Mouse (Mus musculus) MEL (cell line): ENCODE data around the gene Clk2. TPM values are rescaled to one million over a fixed set of nuclear protein-coding genes. Genes with fewer than 3 reads are reported as not detected.
A peak's percentile ranks its signal among the peaks of the same experiment; 100 is the strongest.

ENCODE experiments used
- DNase-seq: peaks from one replicate; pipeline ENCODE4 v3.0.0; 2011; ENCODE audit warnings: low read depth, low spot score
- H3K27ac ChIP-seq: 2 replicates; pipeline ENCODE4 v1.5.1; 2012; ENCODE audit warnings: low read depth, mild to moderate bottlenecking, control low read depth, low read length, moderate library complexity; ENCODE audit not compliant: control insufficient read depth
- H3K27me3 ChIP-seq, 2 experiments: fragments of 150-350 bp in 1 of 2; sonication (generic) in 1 of 2; 2 replicates each; pipeline ENCODE4 v1.6.1; 2012; ENCODE audit warnings: low read length in 2 of 2, mild to moderate bottlenecking in 2 of 2, improper control_type of control experiment in 1 of 2, moderate library complexity in 1 of 2; ENCODE audit not compliant: insufficient read depth in 2 of 2, control insufficient read depth in 1 of 2
- H3K36me3 ChIP-seq, 2 experiments: 2 replicates each; pipeline ENCODE4 v1.6.1; 2012 to 2014; ENCODE audit warnings: low read length in 2 of 2, improper control_type of control experiment in 1 of 2, inconsistent platforms in 1 of 2, mild to moderate bottlenecking in 1 of 2; ENCODE audit not compliant: insufficient read depth in 2 of 2, control insufficient read depth in 1 of 2
- H3K4me1 ChIP-seq, 2 experiments: fragments of 150-350 bp in 1 of 2; sonication (generic) in 1 of 2; 2 replicates each; pipeline ENCODE4 v1.6.1; 2012; ENCODE audit warnings: low read length in 2 of 2, improper control_type of control experiment in 1 of 2, mild to moderate bottlenecking in 1 of 2; ENCODE audit not compliant: insufficient read depth in 2 of 2, control insufficient read depth in 1 of 2
- H3K4me3 ChIP-seq, 2 experiments: fragments of 150-350 bp in 1 of 2; sonication (generic) in 1 of 2; 2 replicates each; pipeline ENCODE4 v1.5.1; 2012; ENCODE audit warnings: low read depth in 2 of 2, low read length in 2 of 2, mild to moderate bottlenecking in 2 of 2, moderate library complexity in 2 of 2, control low read depth in 1 of 2, improper control_type of control experiment in 1 of 2; ENCODE audit not compliant: control insufficient read depth in 1 of 2, insufficient read depth in 1 of 2
- H3K79me2 ChIP-seq: 2 replicates; pipeline ENCODE4 v1.6.1; 2012; ENCODE audit warnings: mild to moderate bottlenecking, low read length, moderate library complexity; ENCODE audit not compliant: control insufficient read depth, poor library complexity, insufficient read depth
- H3K9ac ChIP-seq: 2 replicates; pipeline ENCODE4 v1.6.1; 2012; ENCODE audit warnings: low read depth, mild to moderate bottlenecking, control low read depth, low read length, moderate library complexity; ENCODE audit not compliant: control insufficient read depth, poor library complexity, severe bottlenecking
- H3K9me3 ChIP-seq: fragments of 150-350 bp; sonication (generic); replicated peaks from 2 replicates; pipeline ENCODE4 v1.6.1; 2012; ENCODE audit warnings: mild to moderate bottlenecking, low read length, improper control_type of control experiment, moderate library complexity; ENCODE audit not compliant: insufficient read depth
- CHD1 ChIP-seq: IDR thresholded peaks from 2 replicates; pipeline ENCODE4 v1.6.1; 2012; ENCODE audit warnings: low read depth, mild to moderate bottlenecking, inconsistent platforms, low read length, improper control_type of control experiment
- CTCF ChIP-seq, 3 experiments: IDR thresholded peaks in 2 of 3; conservative IDR thresholded peaks in 1 of 3; 2 replicates each; pipeline ENCODE4 v1.5.1; 2011 to 2012; ENCODE audit warnings: low read length in 3 of 3, low read depth in 2 of 3, mild to moderate bottlenecking in 2 of 3, improper control_type of control experiment in 1 of 3, inconsistent platforms in 1 of 3, mixed read lengths in 1 of 3, moderate library complexity in 1 of 3; ENCODE audit not compliant: control insufficient read depth in 1 of 3, insufficient read depth in 1 of 3, poor library complexity in 1 of 3, severe bottlenecking in 1 of 3
- E2F4 ChIP-seq: IDR thresholded peaks from 2 replicates; pipeline ENCODE4 v1.6.1; 2011; ENCODE audit warnings: low read depth, low read length, improper control_type of control experiment, borderline replicate concordance
- ELF1 ChIP-seq: IDR thresholded peaks from 2 replicates; pipeline ENCODE4 v1.6.1; 2014; ENCODE audit warnings: low read depth, mild to moderate bottlenecking, inconsistent platforms, low read length, improper control_type of control experiment, moderate library complexity
- EP300 ChIP-seq, 2 experiments: IDR thresholded peaks; 2 replicates each; pipeline ENCODE4 v1.6.1; 2011; ENCODE audit warnings: improper control_type of control experiment in 2 of 2, low read length in 2 of 2, low read depth in 1 of 2, mild to moderate bottlenecking in 1 of 2
- ETS1 ChIP-seq: IDR thresholded peaks from 2 replicates; pipeline ENCODE4 v1.6.1; 2012; ENCODE audit warnings: low read depth, mild to moderate bottlenecking, inconsistent platforms, low read length, improper control_type of control experiment, moderate library complexity
- GABPA ChIP-seq: IDR thresholded peaks from 2 replicates; pipeline ENCODE4 v1.6.1; 2012; ENCODE audit warnings: low read depth, mild to moderate bottlenecking, inconsistent platforms, low read length, improper control_type of control experiment, moderate library complexity
- HCFC1 ChIP-seq: IDR thresholded peaks from 2 replicates; pipeline ENCODE4 v1.6.1; 2012; ENCODE audit warnings: low read depth, mild to moderate bottlenecking, inconsistent platforms, low read length, improper control_type of control experiment, moderate library complexity
- JUND ChIP-seq: IDR thresholded peaks from 2 replicates; pipeline ENCODE4 v1.6.1; 2011; ENCODE audit warnings: low read depth, mild to moderate bottlenecking, improper control_type of control experiment, low read length
- KAT2A ChIP-seq: conservative IDR thresholded peaks from 2 replicates; pipeline ENCODE4 v1.6.1; 2012; ENCODE audit warnings: low read depth, low read length, improper control_type of control experiment, inconsistent platforms
- MAFK ChIP-seq: IDR thresholded peaks from 2 replicates; pipeline ENCODE4 v1.6.1; 2011; ENCODE audit warnings: low read depth, mild to moderate bottlenecking, low read length, improper control_type of control experiment, borderline replicate concordance
- MAX ChIP-seq: IDR thresholded peaks from 2 replicates; pipeline ENCODE4 v1.6.1; 2011; ENCODE audit warnings: low read length, improper control_type of control experiment
- MAZ ChIP-seq: IDR thresholded peaks from 2 replicates; pipeline ENCODE4 v1.6.1; 2012; ENCODE audit warnings: low read depth, mild to moderate bottlenecking, inconsistent platforms, low read length, improper control_type of control experiment
- MEF2A ChIP-seq: IDR thresholded peaks from 2 replicates; pipeline ENCODE4 v1.6.1; 2014; ENCODE audit warnings: low read depth, mild to moderate bottlenecking, inconsistent platforms, low read length, improper control_type of control experiment; ENCODE audit not compliant: poor library complexity, insufficient replicate concordance, severe bottlenecking; ENCODE audit errors: extremely low read depth
- MXI1 ChIP-seq: IDR thresholded peaks from 2 replicates; pipeline ENCODE4 v1.6.1; 2011; ENCODE audit warnings: mild to moderate bottlenecking, low read depth, low read length, improper control_type of control experiment
- MYB ChIP-seq: IDR thresholded peaks from 2 replicates; pipeline ENCODE4 v1.6.1; 2011; ENCODE audit warnings: mild to moderate bottlenecking, low read depth, low read length, improper control_type of control experiment
- NELFE ChIP-seq: IDR thresholded peaks from 2 replicates; pipeline ENCODE4 v1.6.1; 2011; ENCODE audit warnings: low read depth, low read length, improper control_type of control experiment
- NRF1 ChIP-seq: IDR thresholded peaks from 2 replicates; pipeline ENCODE4 v1.6.1; 2014; ENCODE audit warnings: low read depth, mild to moderate bottlenecking, inconsistent platforms, low read length, improper control_type of control experiment, moderate library complexity; ENCODE audit not compliant: poor library complexity, insufficient read depth, severe bottlenecking
- POLR2A ChIP-seq, 2 experiments: IDR thresholded peaks; 2 replicates each; pipeline ENCODE4 v1.6.1; 2011 to 2012; ENCODE audit warnings: low read length in 2 of 2, mild to moderate bottlenecking in 2 of 2, control low read depth in 1 of 2, improper control_type of control experiment in 1 of 2, low read depth in 1 of 2, moderate library complexity in 1 of 2; ENCODE audit not compliant: control insufficient read depth in 1 of 2, insufficient read depth in 1 of 2, poor library complexity in 1 of 2
- POLR2AphosphoS2 ChIP-seq: IDR thresholded peaks from 2 replicates; pipeline ENCODE4 v1.6.1; 2011; ENCODE audit warnings: low read length, improper control_type of control experiment
- POLR2AphosphoS5 ChIP-seq: IDR thresholded peaks from 2 replicates; pipeline ENCODE4 v1.6.1; 2012; ENCODE audit warnings: low read depth, borderline replicate concordance, mild to moderate bottlenecking, inconsistent platforms, low read length, moderate library complexity, mixed read lengths
- RAD21 ChIP-seq: IDR thresholded peaks from 2 replicates; pipeline ENCODE4 v1.6.1; 2011; ENCODE audit warnings: mild to moderate bottlenecking, low read depth, low read length, improper control_type of control experiment
- RCOR1 ChIP-seq: IDR thresholded peaks from 2 replicates; pipeline ENCODE4 v1.6.1; 2012; ENCODE audit warnings: low read depth, mild to moderate bottlenecking, inconsistent platforms, low read length, improper control_type of control experiment
- SMC3 ChIP-seq: IDR thresholded peaks from 2 replicates; pipeline ENCODE4 v1.6.1; 2011; ENCODE audit warnings: low read depth, low read length, improper control_type of control experiment
- TAL1 ChIP-seq: IDR thresholded peaks from 2 replicates; pipeline ENCODE4 v1.6.1; 2012; ENCODE audit warnings: mild to moderate bottlenecking, inconsistent platforms, low read length, moderate library complexity, mixed read lengths
- TBP ChIP-seq: IDR thresholded peaks from 2 replicates; pipeline ENCODE4 v1.8.0; 2011; ENCODE audit warnings: low read depth, low read length, improper control_type of control experiment
- UBTF ChIP-seq: IDR thresholded peaks from 2 replicates; pipeline ENCODE4 v1.6.1; 2012; ENCODE audit warnings: low read depth, mild to moderate bottlenecking, inconsistent platforms, low read length, improper control_type of control experiment, moderate library complexity, borderline replicate concordance; ENCODE audit not compliant: insufficient read depth
- USF1 ChIP-seq: IDR thresholded peaks from 2 replicates; pipeline ENCODE4 v1.6.1; 2014; ENCODE audit warnings: low read depth, mild to moderate bottlenecking, inconsistent platforms, low read length, improper control_type of control experiment, moderate library complexity
- USF2 ChIP-seq, 2 experiments: IDR thresholded peaks; 2 replicates each; pipeline ENCODE4 v1.6.1; 2011 to 2012; ENCODE audit warnings: improper control_type of control experiment in 2 of 2, low read length in 2 of 2, borderline replicate concordance in 1 of 2, inconsistent platforms in 1 of 2, low read depth in 1 of 2, mild to moderate bottlenecking in 1 of 2; ENCODE audit not compliant: insufficient read depth in 1 of 2
- ZC3H11A ChIP-seq: IDR thresholded peaks from 2 replicates; pipeline ENCODE4 v1.6.1; 2012; ENCODE audit warnings: low read depth, mild to moderate bottlenecking, inconsistent platforms, low read length, improper control_type of control experiment
- ZKSCAN1 ChIP-seq: IDR thresholded peaks from 2 replicates; pipeline ENCODE4 v1.6.1; 2012; ENCODE audit warnings: low read depth, mild to moderate bottlenecking, inconsistent platforms, low read length, improper control_type of control experiment, moderate library complexity
- ZMIZ1 ChIP-seq: IDR thresholded peaks from 2 replicates; pipeline ENCODE4 v1.6.1; 2012; ENCODE audit warnings: low read depth, mild to moderate bottlenecking, inconsistent platforms, low read length, improper control_type of control experiment, moderate library complexity
- polyA plus RNA-seq, 2 experiments: library from polyadenylated mRNA; stranded (reverse) in 1 of 2; unstranded in 1 of 2; fragments of >175 nt in 1 of 2; fragments of >200 nt in 1 of 2; gene quantifications; 2 replicates each; pipeline versions ENCODE4 v1.2.1 to v1.2.4; 2012; ENCODE audit warnings: low replicate concordance in 2 of 2, low read depth in 1 of 2; ENCODE audit not compliant: insufficient read length in 2 of 2, insufficient read depth in 1 of 2, missing spikeins in 1 of 2
- total RNA-seq: library from RNA; depleted of rRNA; stranded (reverse); fragments of 300-350 nt; gene quantifications from 2 replicates; pipeline ENCODE4 v1.2.3, GENCODE M21; 2012

The Clk2 gene
- total and polyA plus RNA-seq, 3 experiments = 28.2 to 138 (median 83.6) TPM

GRCm38 (mm10) chr3:89193853-89194252 is 29.3 kb downstream of the Clk2 start (continued):
- no peak for TF ChIP-seq MAZ

- Histone ChIP-seq H3K4me3 (peak overlapping the region; percentile 75 to 88), H3K79me2 (no peaks in the 10 kb centered on the region; the same call in 1 of the 2 replicates), H3K4me1 (peaks cover 8 to 15% of the 10 kb centered on the region in 2 experiments), H3K9me3 (no peaks in the 10 kb centered on the region), H3K36me3 (peaks cover 0 to 15% of the 10 kb centered on the region in 2 experiments; a peak in 2 of 4 replicates), H3K27ac (peak overlapping the region; percentile 79), H3K9ac (peak overlapping the region; percentile 78), H3K27me3 (no peaks in the 10 kb centered on the region)
- DNase-seq = peak; percentile 99
- TF ChIP-seq E2F4 = no peak
- peak; percentile 83 for TF ChIP-seq TBP
- TF ChIP-seq ETS1 = 0 out of 2 replicates have a peak, but pooled peaks have one; percentile 41
- peak; percentile 89 for TF ChIP-seq NELFE
- TF ChIP-seq ZC3H11A = no peak
- no peak for TF ChIP-seq MEF2A
- peak; percentile 83 for TF ChIP-seq RCOR1
- peak; percentile 78 for TF ChIP-seq USF1
- no peak for TF ChIP-seq ZKSCAN1
- TF ChIP-seq EP300 (IDR thresholded peaks at IDR 0.05; ENCODE audit: low read depth in 1 of 2, low read length in 2 of 2) = peak; percentile 5 to 44; a peak in 3 of 4 replicates
- no peak for TF ChIP-seq POLR2AphosphoS5
- TF ChIP-seq SMC3 = peak; percentile 37
- TF ChIP-seq MYB = no peak
- peak; percentile 45; the same call in 1 of the 2 replicates for TF ChIP-seq MXI1
- peak in 2 of 3 experiments; percentile 39 to 57; a peak in 3 of 6 replicates for TF ChIP-seq CTCF (IDR thresholded peaks at IDR 0.05 in 2 of 3, conservative IDR thresholded peaks at IDR 0.05 in 1 of 3; ENCODE audit: control insufficient read depth in 1 of 3, insufficient read depth in 1 of 3, low read depth in 2 of 3, low read length in 3 of 3, poor library complexity in 1 of 3, severe bottlenecking in 1 of 3)
- TF ChIP-seq MAX = peak; percentile 26
- no peak for TF ChIP-seq ELF1
- no peak for TF ChIP-seq KAT2A
- TF ChIP-seq JUND = no peak
- TF ChIP-seq HCFC1 = no peak; the same call in 1 of the 2 replicates
- no peak for TF ChIP-seq MAFK
- TF ChIP-seq UBTF = no peak
- TF ChIP-seq POLR2A (IDR thresholded peaks at IDR 0.05; ENCODE audit: control insufficient read depth in 1 of 2, insufficient read depth in 1 of 2, low read depth in 1 of 2, low read length in 2 of 2, poor library complexity in 1 of 2) = peak; percentile 80 to 98
- no peak for TF ChIP-seq TAL1
- TF ChIP-seq USF2 (IDR thresholded peaks at IDR 0.05; ENCODE audit: borderline replicate concordance in 1 of 2, insufficient read depth in 1 of 2, low read depth in 1 of 2, low read length in 2 of 2) = no peak
- TF ChIP-seq RAD21 = peak; percentile 37
- TF ChIP-seq CHD1 = no peak
- TF ChIP-seq GABPA = no peak
- peak; percentile 97 for TF ChIP-seq ZMIZ1
- peak; percentile 70; the same call in 1 of the 2 replicates for TF ChIP-seq POLR2AphosphoS2
- peak; percentile 74 for TF ChIP-seq NRF1
These were observed 31.6 kb downstream of the Clk2 start for GRCm38 (mm10) chr3:89195979-89196877.
